Mouse (Mus musculus): ENCODE data around the gene Tapbp. TPM values are rescaled to one million over a fixed set of nuclear protein-coding genes. Genes with fewer than 3 reads are reported as not detected.
A peak's percentile ranks its signal among the peaks of the same experiment; 100 is the strongest.

Tapbp gene
- total RNA-seq, 4 experiments from 2014 or later = 53.0 to 74.3 (median 56.5) TPM

GRCm38 (mm10) chr17:33920282-33921097, 4.8 kb downstream of the Tapbp start:
- DNase-seq (ENCODE audit: low spot score in 2 of 2) = peak; percentile 67 to 72

GRCm38 (mm10) chr17:33921361-33921760, 5.7 kb downstream of the Tapbp start:
- DNase-seq (ENCODE audit: low spot score in 2 of 2) = peak in 1 of 2 experiments; percentile 8

- no peak for DNase-seq (ENCODE audit: low spot score in 2 of 2)
Measured at GRCm38 (mm10) chr17:33924577-33925283, 9.0 kb downstream of the Tapbp start.

DNA sequence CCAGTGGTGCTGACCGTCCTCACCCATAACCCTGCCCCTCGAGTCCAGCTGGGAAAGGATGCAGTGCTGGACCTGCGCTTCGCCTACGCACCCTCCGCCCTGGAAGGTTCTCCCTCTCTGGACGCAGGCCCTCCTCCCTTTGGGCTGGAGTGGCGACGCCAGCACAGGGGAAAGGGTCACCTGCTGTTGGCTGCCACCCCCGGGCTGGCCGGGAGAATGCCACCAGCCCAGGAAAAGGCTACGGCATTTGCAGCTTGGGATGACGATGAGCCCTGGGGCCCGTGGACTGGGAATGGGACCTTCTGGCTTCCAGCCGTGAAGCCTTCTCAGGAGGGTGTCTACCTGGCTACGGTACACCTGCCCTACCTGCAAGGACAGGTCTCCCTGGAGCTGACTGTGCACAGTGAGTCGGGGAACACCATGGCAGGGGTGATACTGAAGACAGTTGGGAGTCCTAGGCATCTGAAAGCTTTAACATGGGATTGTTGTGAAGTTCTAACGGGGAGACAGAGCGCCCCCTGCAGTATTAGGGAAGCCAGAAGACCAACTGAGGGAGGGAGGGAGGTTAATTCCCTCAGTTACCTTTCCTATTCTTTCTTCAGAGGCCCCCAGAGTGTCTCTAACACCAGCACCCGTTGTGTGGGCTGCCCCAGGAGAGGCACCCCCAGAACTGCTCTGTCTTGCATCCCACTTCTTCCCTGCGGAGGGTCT, 9.9 kb downstream of the Tapbp start:
- DNase-seq (ENCODE audit: low spot score in 2 of 2) = no peak

GRCm38 (mm10) chr17:33926207-33926932, 10.7 kb downstream of the Tapbp start:
- no peak for DNase-seq (ENCODE audit: low spot score in 2 of 2)

- no peak for DNase-seq (ENCODE audit: low spot score in 2 of 2)
Measured at GRCm38 (mm10) chr17:33928251-33928947, 12.7 kb downstream of the Tapbp start.

DNA sequence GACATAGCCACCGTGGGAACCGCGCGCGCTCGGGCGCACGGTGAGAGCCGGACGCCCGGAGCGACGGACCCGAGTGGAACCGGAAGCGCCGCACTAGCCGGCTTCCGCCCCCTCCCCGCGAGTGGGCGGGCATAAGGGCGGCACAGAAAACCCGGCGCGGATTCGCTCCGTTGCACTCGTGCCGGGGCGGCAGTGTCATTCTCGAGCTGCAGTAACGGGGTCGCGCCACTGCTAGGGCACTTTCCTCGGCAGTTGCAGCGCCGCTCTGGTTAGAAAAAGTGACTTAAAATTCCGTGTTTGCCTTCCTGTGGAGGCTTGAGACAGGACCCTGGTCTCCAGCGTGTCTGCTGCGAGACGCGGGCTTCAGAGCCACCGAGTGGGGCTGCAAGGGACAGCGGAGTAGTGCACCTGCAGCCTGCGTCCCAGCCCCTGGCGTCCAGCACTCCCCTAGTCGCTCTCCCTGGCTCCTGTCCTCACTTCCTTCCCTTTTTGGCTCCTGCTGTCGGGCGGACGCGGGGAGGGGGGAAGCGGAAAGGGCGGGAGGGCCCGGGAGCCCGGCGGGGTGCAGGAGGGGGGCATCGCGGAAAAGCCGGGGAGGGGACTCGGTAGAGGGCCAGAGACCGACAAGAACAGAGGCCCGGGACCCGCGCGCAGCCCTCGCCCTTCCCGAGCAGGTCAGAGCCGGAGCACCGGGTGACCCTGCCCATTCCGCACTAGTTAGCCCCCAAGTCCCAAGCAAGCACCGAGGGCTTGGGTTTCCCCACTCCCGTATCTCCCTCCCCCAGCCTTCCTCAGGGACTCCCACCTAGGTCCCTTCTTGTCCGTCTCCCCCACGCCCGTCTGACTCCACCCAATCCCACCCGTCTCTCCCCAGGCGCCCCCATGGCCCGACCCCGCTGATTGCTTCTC, 13.9 kb downstream of the Tapbp start, which contains the start of gene Rgl2:
TSS of gene Rgl2 (plus strand) at position 173 of the 909 bp plus-strand sequence.
- DNase-seq (ENCODE audit: low spot score in 2 of 2) = peak; percentile 87 to 89

DNA sequence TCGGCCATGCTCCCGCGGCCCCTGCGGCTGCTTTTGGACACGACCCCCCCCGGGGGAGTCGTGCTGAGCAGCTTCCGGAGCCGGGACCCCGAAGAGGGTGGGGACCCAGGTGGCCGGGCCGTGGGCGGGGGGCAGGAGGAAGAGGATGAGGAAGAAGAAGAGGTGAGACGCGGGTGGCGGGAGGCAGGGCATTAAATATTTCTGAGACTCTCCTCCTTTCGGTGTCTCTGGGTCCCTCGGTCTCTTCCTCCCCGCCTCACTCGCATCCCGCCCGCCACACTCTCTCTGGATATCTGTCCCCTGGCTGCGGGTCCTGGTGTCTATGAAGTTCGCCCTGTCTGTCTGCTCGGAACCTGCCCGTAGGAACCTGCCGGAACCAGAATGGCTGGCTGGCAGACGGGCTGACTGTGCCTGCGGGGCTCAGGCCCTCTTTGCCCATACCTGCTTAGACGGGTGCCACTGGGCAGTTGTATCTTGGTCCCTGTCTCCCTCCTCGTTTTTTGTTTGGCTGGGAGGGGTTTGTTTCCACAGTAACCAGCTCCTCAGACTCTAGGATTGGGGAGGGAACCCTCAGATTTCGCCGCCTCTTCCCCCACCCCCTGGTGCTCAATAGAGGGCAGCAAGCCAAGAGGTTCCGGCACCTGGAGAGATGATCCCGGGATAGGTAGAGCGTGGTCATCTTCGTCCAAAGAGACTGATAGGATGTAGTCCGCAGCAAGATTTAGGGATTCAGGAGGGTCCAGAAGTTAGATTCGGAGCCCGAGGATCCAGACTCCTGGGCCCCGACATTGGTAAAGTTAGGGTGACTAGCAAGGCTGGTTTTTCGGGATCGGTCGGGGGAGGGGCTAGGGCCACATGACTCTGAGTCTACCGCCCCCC, 14.8 kb downstream of the Tapbp start:
- DNase-seq (ENCODE audit: low spot score in 2 of 2) = peak in 1 of 2 experiments; percentile 68

- DNase-seq (ENCODE audit: low spot score in 2 of 2) = peak in 1 of 2 experiments; percentile 22
Measured at GRCm38 (mm10) chr17:33931159-33931866, 15.6 kb downstream of the Tapbp start.

GRCm38 (mm10) chr17:33931947-33932346, 16.2 kb downstream of the Tapbp start:
- peak in 1 of 2 experiments; percentile 22 for DNase-seq (ENCODE audit: low spot score in 2 of 2)

DNA sequence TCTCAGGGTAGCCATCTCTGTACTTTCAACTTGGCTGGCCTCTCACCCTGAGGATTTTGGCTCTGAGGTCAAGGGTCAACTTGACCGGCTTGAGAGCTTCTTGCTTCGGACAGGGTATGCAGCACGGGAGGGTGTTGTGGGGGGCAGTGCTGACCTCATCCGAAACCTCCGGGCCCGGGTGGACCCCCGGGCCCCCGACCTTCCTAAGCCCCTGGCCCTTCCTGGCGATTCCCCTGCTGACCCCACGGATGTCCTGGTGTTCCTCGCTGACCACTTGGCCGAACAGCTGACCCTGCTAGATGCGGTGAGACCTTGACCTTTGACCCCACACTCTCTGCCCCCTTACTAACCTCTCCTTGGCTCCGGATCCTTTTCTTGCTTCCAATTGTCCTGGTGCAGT, 16.7 kb downstream of the Tapbp start:
- no peak for DNase-seq (ENCODE audit: low spot score in 2 of 2)

- peak in 1 of 2 experiments; percentile 17 for DNase-seq (ENCODE audit: low spot score in 2 of 2)
Measured at GRCm38 (mm10) chr17:33932970-33933369, 17.3 kb downstream of the Tapbp start.

DNA sequence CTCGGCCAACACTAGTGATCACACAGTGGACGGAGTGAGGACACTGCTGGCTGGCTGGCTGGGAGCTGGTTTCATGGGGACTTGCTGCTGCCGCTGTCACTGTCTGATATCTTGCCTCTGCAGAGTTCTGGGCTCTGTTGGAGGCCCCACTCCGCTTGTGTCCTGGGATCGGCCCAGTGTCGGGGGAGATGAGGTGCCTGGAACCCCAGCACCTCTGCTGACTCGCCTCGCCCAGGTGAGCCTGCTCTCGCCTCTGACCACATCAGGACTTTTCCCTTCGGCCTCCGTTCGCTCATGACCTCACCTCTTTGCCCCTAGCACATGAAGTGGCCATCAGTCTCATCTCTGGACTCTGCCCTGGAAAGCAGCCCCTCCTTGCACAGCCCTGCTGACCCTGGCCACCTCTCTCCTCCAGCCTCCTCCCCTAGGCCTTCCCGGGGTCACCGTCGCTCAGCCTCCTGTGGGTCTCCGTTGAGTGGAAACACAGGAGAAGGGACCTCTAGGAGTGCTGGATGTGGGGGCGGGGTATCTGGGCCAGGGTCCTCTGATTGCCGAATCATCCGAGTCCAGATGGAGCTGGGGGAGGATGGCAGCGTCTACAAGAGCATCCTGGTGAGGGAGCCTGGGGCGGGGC, 19.8 kb downstream of the Tapbp start:
- DNase-seq (ENCODE audit: low spot score in 2 of 2) = no peak

DNA sequence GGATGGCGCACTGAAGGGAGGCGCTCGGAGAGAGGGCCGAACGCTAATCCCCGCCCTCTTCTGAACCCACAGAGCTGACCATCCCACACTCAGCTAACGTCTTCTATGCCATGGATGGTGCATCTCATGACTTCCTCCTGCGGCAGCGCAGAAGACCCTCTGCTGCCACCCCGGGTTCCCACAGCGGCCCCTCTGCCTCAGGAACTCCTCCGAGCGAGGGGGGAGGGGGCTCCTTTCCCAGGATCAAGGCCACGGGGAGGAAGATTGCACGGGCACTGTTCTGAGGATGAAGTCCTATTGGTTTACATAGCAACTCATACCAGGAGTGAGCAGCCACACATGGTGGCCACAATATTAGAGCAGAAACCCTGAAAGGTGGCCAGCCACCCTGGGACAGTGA, 21.3 kb downstream of the Tapbp start:
- no peak for DNase-seq (ENCODE audit: low spot score in 2 of 2)

GRCm38 (mm10) chr17:33938783-33939182, 23.1 kb downstream of the Tapbp start:
- no peak for DNase-seq (ENCODE audit: low spot score in 2 of 2)

DNA sequence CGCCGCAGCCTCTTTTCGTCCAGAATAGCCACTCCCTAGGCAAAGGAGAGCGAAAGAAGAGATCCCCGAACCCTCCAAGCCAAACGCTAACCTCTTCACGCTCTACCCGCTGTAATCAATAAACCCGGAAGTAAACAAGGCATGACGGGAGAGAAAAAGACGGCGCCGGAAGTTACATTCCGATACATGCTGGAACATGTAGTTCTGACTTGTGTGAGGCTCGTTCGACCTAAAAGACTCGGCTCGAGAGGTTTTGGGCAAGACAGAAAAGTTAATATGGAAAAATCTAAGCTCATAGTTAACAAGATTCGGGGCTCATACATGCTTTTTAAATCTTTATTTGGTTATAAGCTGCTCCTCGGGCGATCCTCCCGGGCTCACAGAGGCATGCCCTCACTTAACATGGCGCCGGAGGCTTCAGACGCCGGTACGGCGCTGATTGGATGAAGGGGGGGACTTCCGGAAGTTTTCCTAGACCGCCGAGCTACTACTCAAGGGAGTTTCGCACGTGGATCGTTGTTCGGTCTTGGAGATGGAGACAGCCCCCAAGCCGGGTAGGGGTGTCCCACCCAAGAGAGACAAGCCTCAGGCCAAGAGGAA, 24.6 kb downstream of the Tapbp start, which contains the start of the genes Pfdn6 and Wdr46:
TSS of gene Pfdn6 (minus strand) at position 138 of the 600 bp plus-strand sequence.
TSS of gene Wdr46 (plus strand) at position 455 of the 600 bp plus-strand sequence.
- peak in 1 of 2 experiments; percentile 66 for DNase-seq (ENCODE audit: low spot score in 2 of 2)

GRCm38 (mm10) chr17:33940981-33941380, 25.3 kb downstream of the Tapbp start:
- no peak for DNase-seq (ENCODE audit: low spot score in 2 of 2)
